21 mouse cellular contexts compared by ENCODE assay signal in genomic region chr11:84551296-84551695, GRCm38 (mm10). TPM values are rescaled to one million over a fixed set of nuclear protein-coding genes. Genes with fewer than 3 reads are reported as not detected.
"Had no signal": no experiment of that assay in that cellular context is flagged by ENCODE, and none has a peak within 500 bp of the region (broad histone marks: within the 10 kb centered on the region; RNA-seq: fewer than 3 reads in every experiment).

No protein-coding gene starts in this region.

- H3K27ac ChIP-seq: intestine, embryonic 15.5 days; left cerebral cortex, adult 2 months; liver, embryonic 13.5 days; stomach, postnatal 0 days had no signal

- H3K9me3 ChIP-seq: intestine, embryonic 15.5 days had no signal

- H3K4me1 ChIP-seq: intestine, embryonic 15.5 days; liver, embryonic 13.5 days had no signal

- H3K4me2 ChIP-seq: intestine, embryonic 15.5 days; liver, embryonic 13.5 days; midbrain, embryonic 11.5 days had no signal

- H3K27me3 ChIP-seq: intestine, embryonic 15.5 days had no signal

- H3K9ac ChIP-seq: intestine, embryonic 15.5 days; liver, embryonic 13.5 days had no signal

- ATAC-seq: intestine, embryonic 15.5 days had no signal

- H3K4me3 ChIP-seq: intestine, embryonic 15.5 days; left cerebral cortex, adult 2 months; liver, embryonic 13.5 days had no signal

- DNase-seq: layer of hippocampus, postnatal 36 days; liver, embryonic 13.5 days; lung, adult 2 months; lung, postnatal 14 days; lung, postnatal 4 days; midbrain, embryonic 14.5 days; right cerebral cortex, adult 18-20 months; right cerebral cortex, postnatal 14 days; right cerebral cortex, postnatal 4 days; thymus, adult 2 months; thymus, postnatal 14 days; thymus, postnatal 4 days had no signal

- H3K36me3 ChIP-seq: intestine, embryonic 15.5 days; liver, embryonic 13.5 days had no signal

RNA-seq across cellular contexts. Expression of gene Lhx1, which starts 26.0 kb away (rescaled TPM):
- total RNA-seq: left cerebral cortex, postnatal 36 days; liver, adult 2 months; megakaryocyte progenitor cell, adult 5-6 weeks; megakaryocyte-erythroid progenitor cell, adult 5-6 weeks had no signal
- polyA plus RNA-seq: liver, adult 2 months; lung, adult 2 months; lung, embryonic 16.5 days; stomach, postnatal 0 days had no signal
